Mouse (Mus musculus) myocyte (in vitro differentiated cells): Measurements from ENCODE around the gene Tnfaip1.

Experiments used
- E2F4 ChIP-seq: IDR thresholded peaks from one replicate; pipeline ENCODE4 v1.6.1; 2011; ENCODE audit warnings: mild to moderate bottlenecking, control low read depth, moderate library complexity; ENCODE audit not compliant: insufficient read depth
- MAX ChIP-seq: IDR thresholded peaks from one replicate; pipeline ENCODE4 v1.6.1; 2011; ENCODE audit warnings: low read depth, mild to moderate bottlenecking, control low read depth
- POLR2A ChIP-seq: IDR thresholded peaks from one replicate; pipeline ENCODE4 v1.6.1; 2011; ENCODE audit warnings: low read depth, mild to moderate bottlenecking, control low read depth, moderate library complexity; ENCODE audit not compliant: insufficient read length
- TCF12 ChIP-seq: IDR thresholded peaks from one replicate; pipeline ENCODE4 v1.6.1; 2011; ENCODE audit warnings: mild to moderate bottlenecking, control low read depth; ENCODE audit not compliant: poor library complexity, insufficient read depth, severe bottlenecking
- USF1 ChIP-seq: IDR thresholded peaks from one replicate; pipeline ENCODE4 v1.6.1; 2011; ENCODE audit warnings: low read depth, mild to moderate bottlenecking, control low read depth, moderate library complexity

DNA sequence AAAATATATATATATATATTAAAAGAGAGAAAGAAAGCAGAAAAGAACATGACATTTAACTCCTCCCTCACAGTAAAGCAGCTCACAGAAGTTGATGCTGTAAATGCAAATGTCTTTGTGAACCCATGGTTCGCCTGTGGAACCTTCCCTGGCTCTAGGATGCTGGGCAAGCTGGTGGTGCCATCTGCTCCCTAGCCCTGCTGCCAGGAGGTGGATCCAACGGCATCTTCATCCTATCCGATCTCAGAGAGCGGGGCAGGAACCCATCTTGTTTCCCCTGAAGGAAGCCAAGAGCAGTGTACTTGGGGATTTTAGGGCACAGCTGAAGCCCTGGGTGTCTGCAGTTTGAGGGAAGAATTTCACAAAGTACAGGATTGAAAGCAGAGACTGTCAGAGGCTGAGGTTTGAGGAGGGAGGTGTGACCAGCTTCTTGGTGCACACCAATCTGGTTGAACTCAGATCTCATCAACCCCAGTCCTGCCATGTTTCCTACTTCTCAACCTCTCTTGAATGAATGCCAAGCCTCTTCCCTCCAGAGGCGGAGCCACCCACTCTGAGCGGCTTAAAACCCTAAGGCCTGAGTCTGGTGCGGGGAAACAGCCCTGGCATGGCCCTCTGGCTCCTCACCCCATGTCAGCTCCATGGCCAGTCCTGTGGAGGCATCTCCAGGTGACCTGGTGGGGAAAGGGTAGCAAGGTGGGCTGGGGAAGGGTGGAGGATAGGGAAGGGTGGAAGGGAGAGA, 33.1 kb downstream of the Tnfaip1 start, which contains the start of gene Sebox:
- TF ChIP-seq POLR2A: no peak
- no peak for TF ChIP-seq TCF12
- TF ChIP-seq USF1: no peak
- no peak for TF ChIP-seq E2F4
- TF ChIP-seq MAX: no peak
